Mouse (Mus musculus) brain, embryonic 18.5 days (tissue): Measurements from ENCODE around the gene Olfr214.
"Not testable (repeated sequence)": the region's sequence is repeated elsewhere in the genome, so short reads cannot be mapped to it uniquely, and the experiment has no call there.

ENCODE experiments used
- DNase-seq: peaks from one replicate; pipeline ENCODE4 v3.0.0-alpha.2; 2012; ENCODE audit warnings: low read depth, low spot score

Gene Olfr214

DNA sequence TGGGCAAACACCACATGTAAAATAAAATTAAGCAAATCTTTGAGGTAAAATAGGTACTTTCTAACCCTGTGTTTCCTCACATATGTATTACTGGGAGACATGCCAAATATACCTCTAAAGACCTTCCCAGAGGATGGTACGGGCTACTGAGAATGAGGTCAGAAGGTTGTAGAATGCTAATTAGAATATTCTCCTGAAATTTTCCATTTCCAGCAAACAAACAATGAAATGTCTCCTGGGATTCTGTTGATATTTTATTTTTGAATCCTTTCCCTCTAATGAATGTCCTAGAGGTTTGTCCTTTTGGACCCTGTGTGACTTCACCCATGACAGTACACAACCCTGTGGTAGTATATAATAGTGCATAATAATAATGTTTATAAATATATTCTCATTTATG, at the start of gene Olfr214:
Olfr214 (plus strand) TSS at position 301 of the 400 bp plus-strand sequence.
- DNase-seq: no peak

DNA sequence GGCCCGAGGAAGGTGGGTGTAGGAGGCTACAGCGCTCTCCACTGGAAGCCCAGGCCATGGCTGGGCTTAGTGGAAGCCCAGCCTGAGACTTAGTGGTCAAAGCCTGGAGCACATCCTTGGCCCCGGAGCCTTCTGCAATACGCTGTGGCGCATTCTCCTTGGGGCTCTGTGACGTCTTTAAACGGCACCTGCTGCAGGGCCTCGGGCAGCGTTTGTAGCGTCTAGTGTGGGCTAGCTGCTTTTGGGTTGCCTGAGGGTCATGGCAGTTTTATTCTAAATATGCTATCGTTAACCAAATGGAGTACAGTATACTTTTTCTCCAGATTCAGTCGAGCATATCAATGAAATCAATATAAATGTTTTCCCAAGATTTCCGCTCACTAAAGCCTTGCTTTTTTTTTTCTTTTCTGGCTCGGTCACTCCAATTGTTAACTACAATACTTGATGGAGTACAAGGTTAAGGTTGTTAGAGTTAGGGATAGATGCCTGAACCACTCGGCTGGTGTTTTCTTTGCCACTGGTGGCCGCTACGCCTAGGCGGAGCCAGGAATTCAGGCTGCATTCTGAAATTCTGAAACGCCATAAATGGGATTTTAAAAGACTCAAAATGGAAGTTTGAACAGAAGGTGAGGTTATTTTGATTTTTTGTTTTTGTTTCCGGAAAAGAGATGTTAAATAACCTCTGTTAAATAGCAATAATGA, 47.6 kb upstream of the Olfr214 start, which contains the start of gene Olfr212:
Olfr212 (plus strand) TSS at position 215 of the 702 bp plus-strand sequence.
- DNase-seq: not testable (repeated sequence)

DNA sequence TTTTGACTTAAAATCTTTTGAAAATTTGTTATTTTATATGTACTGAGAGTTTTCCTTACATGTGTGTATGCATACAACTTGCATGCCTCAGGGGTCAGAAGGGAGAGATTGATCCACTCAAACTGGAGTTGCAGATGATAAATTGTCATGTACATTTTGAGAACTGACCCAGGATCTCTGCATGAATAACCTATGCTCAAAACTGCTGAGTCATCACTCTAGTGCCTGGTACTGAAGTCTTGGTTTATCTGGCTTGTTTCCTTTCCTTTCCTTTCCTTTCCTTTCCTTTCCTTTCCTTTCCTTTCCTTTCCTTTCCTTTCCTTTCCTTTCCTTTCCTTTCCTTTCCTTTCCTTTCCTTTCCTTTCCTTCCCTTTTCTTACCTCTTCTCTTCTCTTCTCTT, 39.2 kb upstream of the Olfr214 start:
- no peak for DNase-seq

- no peak for DNase-seq
Observed at GRCm38 (mm10) chr6:116538156-116538555, 15.9 kb upstream of the Olfr214 start, which contains the start of gene Olfr213. TSS of gene Olfr213 (plus strand) at chr6:116538456.

DNA sequence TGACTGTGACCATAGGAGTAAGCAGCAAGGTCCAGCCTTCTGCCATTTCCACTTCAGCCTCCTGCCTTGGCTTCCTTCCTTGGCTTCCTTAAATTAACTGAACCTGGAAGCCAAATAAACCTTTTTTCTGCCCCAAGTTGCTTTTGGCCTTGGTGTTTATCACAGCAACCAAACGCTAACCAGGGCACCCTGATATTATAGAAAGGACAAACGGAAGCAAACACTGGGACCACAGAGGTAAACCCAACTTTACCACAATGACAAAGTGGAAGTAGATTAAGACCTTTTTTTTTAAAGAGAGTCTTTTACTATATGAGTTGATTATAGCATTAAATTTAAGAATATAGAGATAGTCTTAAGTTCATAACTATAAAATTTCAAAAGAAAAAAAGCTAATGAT, 11.5 kb upstream of the Olfr214 start:
- no peak for DNase-seq

DNA sequence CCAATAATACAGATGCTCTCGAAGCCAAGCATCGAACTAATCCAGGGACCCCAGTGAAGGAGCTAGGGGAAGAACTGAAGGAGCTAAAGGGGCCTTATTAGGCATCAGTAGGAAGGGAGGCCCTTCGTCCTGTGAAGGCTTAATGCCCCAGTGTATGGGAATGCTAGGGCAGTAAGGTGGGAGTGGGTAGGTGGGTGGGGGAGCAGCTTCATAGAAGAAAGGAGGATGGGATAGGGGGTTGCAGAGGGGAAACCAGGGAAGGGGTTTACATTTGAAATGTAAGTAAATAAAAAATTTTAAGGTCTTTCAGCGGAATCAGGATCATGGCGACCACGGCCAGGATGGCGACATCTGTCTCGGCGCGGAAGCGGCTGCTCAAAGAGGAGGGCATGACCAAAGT, 3.2 kb upstream of the Olfr214 start, which contains the start of gene Gm5580:
Gm5580 (plus strand) TSS at position 301 of the 400 bp plus-strand sequence.
- not testable (repeated sequence) for DNase-seq

DNA sequence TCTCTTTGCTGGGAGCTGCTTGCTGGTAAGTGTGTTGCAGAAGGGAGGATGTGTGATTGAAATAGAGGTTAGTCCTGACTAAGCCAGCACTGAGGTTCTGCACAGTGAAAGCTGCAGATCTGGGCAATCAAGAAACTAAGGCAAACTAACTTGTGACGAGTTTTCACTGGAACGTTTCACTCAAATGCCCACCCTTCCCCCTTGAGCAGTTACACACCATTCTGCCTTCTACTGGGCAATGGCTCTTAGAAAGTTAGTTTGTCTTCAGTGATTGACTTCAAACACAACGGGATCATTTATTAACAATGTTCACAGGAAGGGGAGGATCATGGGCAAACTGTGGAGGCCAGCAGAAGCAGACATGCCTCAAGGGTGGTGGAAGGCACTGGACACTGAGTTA, 917 bp downstream of the Olfr214 start:
- DNase-seq: no peak

DNA sequence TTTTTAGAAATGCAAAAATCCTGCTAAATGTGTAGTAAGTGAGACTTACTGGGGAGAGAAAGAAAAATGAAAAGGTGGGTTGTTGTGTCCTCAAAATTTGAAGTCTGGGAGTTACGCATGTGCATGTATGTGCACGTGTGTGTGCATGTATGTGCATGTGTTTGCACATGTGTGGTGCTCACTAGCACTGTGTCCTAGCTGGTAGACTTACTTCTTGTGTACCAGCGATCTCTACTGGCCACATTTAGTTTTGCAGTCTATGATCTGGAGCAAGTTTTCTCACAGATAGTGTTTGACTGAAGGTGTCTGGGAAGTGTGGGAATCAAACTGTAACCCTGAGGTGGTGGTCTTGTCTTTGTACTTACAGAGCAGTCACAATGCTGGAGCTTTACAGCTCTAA, 15.8 kb downstream of the Olfr214 start:
- no peak for DNase-seq

- no peak for DNase-seq
Observed at GRCm38 (mm10) chr6:116584095-116584494, 30.1 kb downstream of the Olfr214 start, which contains the start of gene Olfr215. TSS of gene Olfr215 (minus strand) at chr6:116584195.

DNA sequence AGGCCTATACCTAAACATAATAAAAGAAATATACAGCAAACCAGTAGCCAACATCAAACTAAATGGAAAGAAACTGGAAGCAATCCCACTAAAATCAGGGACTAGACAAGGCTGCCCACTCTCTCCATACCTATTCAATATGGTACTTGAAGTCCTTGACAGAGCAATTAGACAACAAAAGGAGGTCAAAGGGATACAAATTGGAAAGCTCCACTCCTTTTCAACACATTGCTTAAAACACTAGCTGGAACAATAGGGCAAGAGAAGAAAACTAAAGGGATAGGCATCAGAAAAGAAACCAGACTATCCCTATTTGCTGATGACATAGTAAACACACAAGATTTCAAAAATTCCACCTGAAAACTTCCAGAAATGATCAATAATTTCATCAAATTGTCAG, 46.9 kb downstream of the Olfr214 start:
- not testable (repeated sequence) for DNase-seq

GRCm38 (mm10) chr6:116607230-116607629, 53.2 kb downstream of the Olfr214 start:
- no peak for DNase-seq
